ENCODE assay signal across 8 mouse cellular contexts in the genomic region with DNA sequence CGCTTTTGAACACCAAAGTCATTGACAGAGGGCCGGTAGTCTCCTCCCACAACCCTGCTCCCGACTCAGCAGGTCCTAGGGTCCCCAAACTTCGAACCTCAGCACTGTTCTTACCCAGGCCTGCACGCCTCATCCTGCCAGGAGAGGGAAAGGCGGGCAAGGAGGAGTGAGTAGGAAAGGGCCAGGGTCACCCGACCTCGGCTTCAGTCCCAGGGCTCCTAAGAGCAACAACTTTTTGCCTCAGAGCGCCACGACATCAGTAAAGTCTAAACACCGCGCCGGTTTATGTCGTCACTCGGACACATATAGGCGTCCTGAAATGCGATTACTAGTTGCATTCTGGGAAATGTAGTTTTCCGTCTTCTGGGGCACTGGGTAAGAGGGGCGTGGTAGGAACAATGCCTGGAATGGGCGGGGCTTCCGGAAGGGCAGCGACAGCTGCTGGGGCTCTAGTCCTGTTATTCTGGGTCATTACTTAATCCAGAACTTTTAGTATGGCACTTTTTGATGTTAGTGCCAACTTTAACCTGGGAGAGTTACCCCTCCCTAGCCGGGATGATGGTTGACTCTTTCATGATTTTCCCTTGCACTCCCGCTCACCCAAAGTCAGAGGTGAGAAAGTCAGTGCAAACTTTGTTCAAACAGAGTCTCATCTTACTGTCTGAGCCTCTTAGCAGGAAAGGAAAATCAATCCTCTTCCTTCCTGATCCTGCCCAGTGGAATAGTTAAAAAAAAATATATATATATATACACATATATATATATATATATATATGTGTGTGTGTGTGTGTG. TPM values are rescaled to one million over a fixed set of nuclear protein-coding genes. Genes with fewer than 3 reads are reported as not detected.
DNase-seq lines count a peak whose midpoint lies in the region; ATAC-seq lines count a peak whose summit lies in the region.

Bet1 (minus strand) TSS at position 310 of the 792 bp plus-strand sequence.

- peak; percentile 92 to 98 for DNase-seq in adrenal gland, adult (ENCODE audit: inconsistent age in 2 of 2, low spot score in 1 of 2)
- DNase-seq in embryo, embryonic 10.5 days (ENCODE audit: low spot score): peak; percentile 99
- peak; percentile 90 for DNase-seq in gastrocnemius, postnatal 14 days
- DNase-seq in left cerebral cortex, postnatal 10 days (ENCODE audit: extremely low spot score in 1 of 2, low spot score in 2 of 2): peak; percentile 90 to 92
- DNase-seq in right cerebral cortex, postnatal 25 days: peak; percentile 86
- peak; percentile 79 to 88 for DNase-seq in urinary bladder, postnatal 4 days (ENCODE audit: low spot score in 2 of 2)

- intact Hi-C loops in gastrocnemius, postnatal 14 days (cut with DNase I; ENCODE audit: low total_unique reads): no loop called here
- intact Hi-C loops in left cerebral cortex, postnatal 10 days (cut with DNase I): no loop called here

- ATAC-seq in inflammation-experienced regulatory T-cells, adult 6 months: peak; percentile 98
- peak; percentile 99 for ATAC-seq in megakaryocyte-erythroid progenitor cell, adult 5-6 weeks (replicated peaks; ENCODE audit: low FRiP score, low TSS enrichment, poor library complexity, severe bottlenecking)

RNA-seq across cellular contexts. Expression of gene Bet1, which starts in this region (rescaled TPM):
- 10 to 100 TPM; 17.6 to 19.1 TPM for total RNA-seq in gastrocnemius, postnatal 14 days (2021)
- 10 to 100 TPM; 40.4 to 51.3 (median 42.0) TPM for polyA plus RNA-seq in inflammation-experienced regulatory T-cells, adult 6 months (2017; shearing (Covaris generic))
- 10 to 100 TPM; 19.1 to 21.9 TPM for total RNA-seq in left cerebral cortex, postnatal 10 days (2021)
- 49.3 and 51.9 TPM in 2 replicates for total RNA-seq in megakaryocyte-erythroid progenitor cell, adult 5-6 weeks (2014; fragmentation: Nextera tagmentation)
- total RNA-seq in megakaryocyte-erythroid progenitor cell, adult 5-6 weeks (2017): 29.8 and 52.8 TPM in 2 replicates

Comparison
In these comparisons a context has a peak if more than half of its experiments do, and no peak if none do; other contexts are left out.
1. Peak in every context shown above with its lines: DNase-seq and ATAC-seq.